Mouse (Mus musculus) heart, embryonic 11.5 days (tissue): ENCODE results near the gene 4930447C04Rik. TPM values are rescaled to one million over a fixed set of nuclear protein-coding genes. Genes with fewer than 3 reads are reported as not detected.

Source experiments
- ATAC-seq: fragments of 200-750 bp; cut with Nextera tagmentation; replicated peaks from 2 replicates; pipeline ENCODE4 v1.8.0; 2017; ENCODE audit warnings: moderate library complexity; ENCODE audit not compliant: insufficient number of reproducible peaks, low FRiP score, low TSS enrichment
- H3K27ac ChIP-seq: fragments of 300-500 bp; sonication (generic); 2 replicates; pipeline ENCODE4 v1.5.1; 2014; ENCODE audit warnings: mild to moderate bottlenecking, low read depth, low read length
- H3K27me3 ChIP-seq: fragments of 300-500 bp; sonication (generic); 2 replicates; pipeline ENCODE4 v1.6.1; 2014; ENCODE audit warnings: mild to moderate bottlenecking, low read length, mixed read lengths; ENCODE audit not compliant: control insufficient read depth, insufficient read depth
- H3K36me3 ChIP-seq: fragments of 300-500 bp; sonication (generic); 2 replicates; pipeline ENCODE4 v1.6.1; 2014; ENCODE audit warnings: mild to moderate bottlenecking, low read length, moderate library complexity, mixed read lengths; ENCODE audit not compliant: control insufficient read depth, insufficient read depth
- H3K4me1 ChIP-seq: fragments of 300-500 bp; sonication (generic); 2 replicates; pipeline ENCODE4 v1.6.1; 2014; ENCODE audit warnings: low read length; ENCODE audit not compliant: control insufficient read depth, insufficient read depth
- H3K4me2 ChIP-seq: fragments of 300-500 bp; sonication (generic); 2 replicates; pipeline ENCODE4 v1.6.1; 2014; ENCODE audit warnings: mild to moderate bottlenecking, moderate library complexity
- H3K4me3 ChIP-seq: fragments of 300-500 bp; sonication (generic); 2 replicates; pipeline ENCODE4 v1.5.1; 2014; ENCODE audit warnings: low read depth, low read length
- H3K9ac ChIP-seq: fragments of 300-500 bp; sonication (generic); 2 replicates; pipeline ENCODE4 v1.6.1; 2014; ENCODE audit warnings: mild to moderate bottlenecking, low read depth, low read length, moderate library complexity
- H3K9me3 ChIP-seq: fragments of 300-500 bp; sonication (generic); replicated peaks from 2 replicates; pipeline ENCODE4 v1.6.1; 2016; ENCODE audit warnings: low read length; ENCODE audit not compliant: control insufficient read depth
- WGBS: fragments of 180-500 bp; shearing (Covaris S2); extraction: QIAGEN DNeasy Blood & Tissue Kit; methylation state at CpG from one replicate; pipeline ENCODE4 v1.1.7; 2014; ENCODE audit not compliant: insufficient replicate concordance; 5-methylcytosine and 5-hydroxymethylcytosine counted together
- polyA plus RNA-seq: library from polyadenylated mRNA; unstranded; fragments of >200 nt; fragmentation: Nextera tagmentation; extraction: Ambion mirVana; gene quantifications from 2 replicates; pipeline ENCODE4 v1.2.1, GENCODE M21; 2014

The 4930447C04Rik gene
- polyA plus RNA-seq, 1 experiment from 2014 or later: 5.0 TPM

DNA sequence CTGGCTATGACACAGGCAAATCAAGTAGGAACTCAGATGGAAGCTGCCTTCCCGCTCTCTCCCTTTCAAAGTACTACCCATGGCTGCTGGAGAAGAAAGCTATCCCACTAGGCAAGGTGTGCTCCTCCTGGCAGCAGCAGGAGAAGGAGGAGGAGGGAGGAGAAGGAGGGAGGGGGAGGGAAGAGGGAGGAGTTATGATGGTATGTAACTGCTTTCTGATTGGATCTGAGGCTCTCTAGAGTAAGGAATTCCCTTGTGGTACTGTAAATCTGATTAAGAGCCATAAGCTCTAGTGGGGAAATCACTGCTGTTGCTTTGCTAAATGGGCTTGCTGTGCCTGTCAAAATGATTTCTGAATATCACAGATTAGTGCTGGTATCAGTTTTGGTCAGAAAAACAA, 99.1 kb downstream of the 4930447C04Rik start:
- H3K4me1 ChIP-seq: no peaks in the 10 kb centered on the region
- peaks cover 4% of the 10 kb centered on the region for H3K27me3 ChIP-seq
- no peak overlapping the region for H3K9ac ChIP-seq
- no peak overlapping the region for H3K4me2 ChIP-seq
- ATAC-seq: no peak
- no peak overlapping the region for H3K27ac ChIP-seq
- H3K9me3 ChIP-seq: no peaks in the 10 kb centered on the region
- no peaks in the 10 kb centered on the region for H3K36me3 ChIP-seq
- 95% methylated on average over 1 of the region's 1 CpGs for WGBS
- no peak overlapping the region for H3K4me3 ChIP-seq

DNA sequence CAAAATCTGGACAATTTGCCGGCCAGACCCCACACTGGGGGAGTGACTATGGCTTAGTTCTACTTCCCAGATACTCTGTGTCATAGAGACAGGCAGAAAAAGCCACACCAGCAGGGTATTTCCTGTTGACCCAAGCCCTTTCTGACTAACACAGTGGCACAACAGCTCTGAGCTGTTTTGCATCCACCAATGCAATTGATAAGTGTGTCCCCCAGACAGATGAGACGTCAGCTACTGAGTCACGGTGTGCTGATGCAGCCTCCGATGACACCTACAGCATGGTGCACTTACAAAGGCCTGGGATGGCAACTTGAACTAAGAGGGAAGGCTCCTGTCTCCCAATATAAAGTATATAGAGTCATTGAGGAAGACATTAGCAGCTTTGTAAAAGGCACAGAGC, 103.3 kb downstream of the 4930447C04Rik start:
- no peak for ATAC-seq
- Histone ChIP-seq H3K36me3 (no peaks in the 10 kb centered on the region), H3K4me3 (no peak overlapping the region), H3K27me3 (peaks cover 8% of the 10 kb centered on the region), H3K4me1 (no peaks in the 10 kb centered on the region), H3K9ac (no peak overlapping the region), H3K4me2 (no peak overlapping the region), H3K9me3 (no peaks in the 10 kb centered on the region), H3K27ac (no peak overlapping the region)
- WGBS: 52% methylated on average over 4 of the region's 4 CpGs

DNA sequence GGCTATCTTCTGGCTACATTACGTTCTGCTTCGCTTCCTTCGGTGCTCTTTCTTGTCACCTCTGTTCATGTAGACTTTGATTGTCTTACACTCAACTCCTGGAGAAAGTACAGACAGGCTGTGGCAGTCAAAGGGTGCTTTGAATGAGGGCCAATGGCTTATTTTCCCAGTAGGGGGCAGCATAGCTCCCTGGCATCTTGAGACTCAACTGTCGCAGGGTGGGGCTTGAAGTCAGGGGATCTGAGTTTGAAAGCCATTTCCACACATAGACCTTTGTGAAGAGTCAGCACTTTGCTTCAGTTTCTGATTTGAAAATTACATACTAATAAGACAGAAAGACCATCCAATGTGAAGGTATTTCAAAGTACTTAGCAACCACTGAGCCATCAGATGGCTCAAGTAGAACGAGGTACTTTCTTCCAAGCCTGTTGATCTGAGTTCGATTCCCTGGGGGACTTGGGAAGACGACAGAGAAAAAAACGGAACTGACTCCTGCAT, 105.0 kb downstream of the 4930447C04Rik start:
- 70% methylated on average over 8 of the region's 8 CpGs for WGBS
- no peak overlapping the region for H3K9ac ChIP-seq
- no peak overlapping the region for H3K4me2 ChIP-seq
- H3K27me3 ChIP-seq: peaks cover 22% of the 10 kb centered on the region
- ATAC-seq: no peak
- H3K4me1 ChIP-seq: peaks cover 3% of the 10 kb centered on the region; the same call in 1 of the 2 replicates
- H3K36me3 ChIP-seq: no peaks in the 10 kb centered on the region
- no peak overlapping the region for H3K27ac ChIP-seq
- H3K9me3 ChIP-seq: no peaks in the 10 kb centered on the region
- H3K4me3 ChIP-seq: no peak overlapping the region

DNA sequence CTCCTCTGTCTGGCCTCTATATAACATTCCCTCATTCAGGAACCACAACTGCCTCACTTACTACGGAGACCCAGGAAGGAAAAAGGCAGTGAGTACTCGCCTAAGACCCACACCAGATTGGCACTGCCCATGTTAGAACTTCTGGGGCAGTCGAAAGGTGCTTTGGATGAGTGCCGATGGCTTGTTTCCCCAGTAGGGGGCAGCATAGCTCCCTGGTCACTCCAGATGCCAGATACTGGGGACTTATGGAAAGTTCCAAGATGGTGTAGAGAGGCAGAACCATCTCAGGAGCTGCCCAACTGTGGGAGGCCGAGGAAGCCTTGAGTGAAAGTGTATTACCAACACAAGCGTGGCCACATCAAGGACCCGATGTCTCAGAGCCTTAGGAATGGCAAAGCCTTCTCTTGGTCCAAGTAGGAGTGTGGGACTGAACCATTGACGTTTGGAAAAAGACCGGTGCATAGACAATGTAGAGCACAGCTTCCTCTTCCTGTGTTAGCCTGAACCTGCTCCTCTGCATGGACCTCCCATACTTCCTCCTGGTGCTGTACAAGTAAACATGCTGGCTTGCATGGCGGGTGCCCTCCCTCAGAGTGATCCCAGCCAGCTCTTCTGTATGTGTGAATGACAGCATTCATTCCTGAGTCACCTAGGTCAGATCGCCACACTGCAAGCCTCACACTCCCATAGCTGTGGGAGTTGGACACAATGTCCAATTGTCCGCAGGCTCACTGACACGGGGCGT, 105.6 kb downstream of the 4930447C04Rik start:
- Histone ChIP-seq H3K4me1 (peaks cover 3% of the 10 kb centered on the region; the same call in 1 of the 2 replicates), H3K27ac (no peak overlapping the region), H3K4me3 (no peak overlapping the region), H3K4me2 (no peak overlapping the region), H3K36me3 (no peaks in the 10 kb centered on the region), H3K27me3 (peaks cover 25% of the 10 kb centered on the region), H3K9me3 (no peaks in the 10 kb centered on the region), H3K9ac (no peak overlapping the region)
- 67% methylated on average over 14 of the region's 14 CpGs for WGBS
- no peak for ATAC-seq

DNA sequence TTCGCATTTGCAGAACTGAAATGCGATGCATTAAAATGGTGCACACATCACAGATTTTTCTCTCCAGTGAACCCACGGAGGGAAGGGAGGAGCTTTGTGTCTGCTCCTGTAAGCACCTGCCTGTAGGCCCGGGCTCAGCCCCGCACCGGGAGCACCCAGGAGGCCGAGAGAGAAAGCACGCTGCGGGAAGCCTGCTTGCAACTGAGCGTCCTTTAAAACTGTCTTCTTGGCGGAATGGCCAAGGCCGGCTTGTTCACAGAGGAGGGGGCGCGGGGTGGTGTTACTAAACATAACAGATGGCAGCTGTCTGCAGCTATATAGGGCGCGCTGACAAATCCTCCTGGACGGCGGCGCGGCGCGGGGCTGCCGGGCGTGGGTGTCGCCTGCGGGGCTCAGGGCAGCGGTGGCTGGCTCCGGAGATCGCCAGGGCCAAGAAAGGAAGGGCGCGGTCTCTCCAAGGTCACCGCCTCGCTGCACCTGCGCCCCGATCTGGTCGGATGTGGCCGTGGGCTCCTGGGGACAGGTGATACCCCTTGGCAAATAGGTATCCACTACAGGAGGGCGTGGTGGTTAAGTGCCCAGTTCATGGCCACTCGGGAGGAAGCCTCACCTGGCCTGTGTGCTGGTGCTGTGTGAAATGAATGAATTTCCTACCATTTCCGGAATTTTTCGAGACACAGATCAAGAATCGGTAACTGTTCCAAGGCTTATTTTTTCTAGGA, 108.7 kb downstream of the 4930447C04Rik start:
- Histone ChIP-seq H3K27ac (no peak overlapping the region), H3K4me2 (peak overlapping the region; percentile 76), H3K9me3 (no peaks in the 10 kb centered on the region), H3K4me1 (peaks cover 3% of the 10 kb centered on the region; the same call in 1 of the 2 replicates), H3K27me3 (peaks cover 25% of the 10 kb centered on the region), H3K36me3 (no peaks in the 10 kb centered on the region), H3K4me3 (peak overlapping the region; percentile 42), H3K9ac (0 out of 2 replicates have a peak overlapping the region, but pooled peaks have one; percentile 3)
- 8% methylated on average over 42 of the region's 42 CpGs for WGBS
- no peak; the same call in 1 of the 2 replicates for ATAC-seq

Other genes with a start within 250 kb of the 4930447C04Rik start
- gene Ppm1a, start 183.3 kb downstream of the 4930447C04Rik start, polyA plus RNA-seq: 47.7 and 51.2 TPM in 2 replicates
- gene Six6, start 882 bp downstream of the 4930447C04Rik start, polyA plus RNA-seq: not detected in 2 replicates
- gene Six1, start 113.1 kb upstream of the 4930447C04Rik start, polyA plus RNA-seq: 1.3 and 2.3 TPM in 2 replicates
- gene Six4, start 172.7 kb upstream of the 4930447C04Rik start, polyA plus RNA-seq: 2.5 and 3.0 TPM in 2 replicates
- gene Mnat1, start 182.9 kb upstream of the 4930447C04Rik start, polyA plus RNA-seq: 32.6 and 32.8 TPM in 2 replicates